Mouse (Mus musculus) spleen, postnatal 14 days (tissue): Measurements from ENCODE around the gene Grin2d.

Experiments used
- DNase-seq, 2 experiments: peaks; one replicate each; pipeline ENCODE4 v3.0.0; 2021 to 2022; ENCODE audit warnings: low spot score in 2 of 2

The Grin2d gene

GRCm38 (mm10) chr7:45809276-45810075 lies 68.7 kb downstream of the Grin2d start:
- DNase-seq: no peak

GRCm38 (mm10) chr7:45808471-45808870 lies 69.7 kb downstream of the Grin2d start:
- DNase-seq: no peak

GRCm38 (mm10) chr7:45805941-45806340 lies 72.2 kb downstream of the Grin2d start:
- DNase-seq: no peak

- DNase-seq: no peak
Observed at GRCm38 (mm10) chr7:45802551-45802950, 75.6 kb downstream of the Grin2d start.

GRCm38 (mm10) chr7:45801348-45801747 lies 76.8 kb downstream of the Grin2d start:
- DNase-seq: peak; percentile 81 to 89

GRCm38 (mm10) chr7:45800546-45801204 lies 77.5 kb downstream of the Grin2d start:
- peak in 1 of 2 experiments; percentile 25 for DNase-seq

- DNase-seq: no peak
Observed at GRCm38 (mm10) chr7:45800001-45800400, 78.2 kb downstream of the Grin2d start.

GRCm38 (mm10) chr7:45798931-45799330 lies 79.2 kb downstream of the Grin2d start:
- DNase-seq: no peak

GRCm38 (mm10) chr7:45798511-45798836 lies 79.7 kb downstream of the Grin2d start:
- DNase-seq: no peak

GRCm38 (mm10) chr7:45797661-45798510 lies 80.3 kb downstream of the Grin2d start:
- no peak for DNase-seq

- DNase-seq: no peak
Observed at GRCm38 (mm10) chr7:45796950-45797349, 81.2 kb downstream of the Grin2d start.

- DNase-seq: no peak
Observed at GRCm38 (mm10) chr7:45794971-45795370, 83.2 kb downstream of the Grin2d start.

GRCm38 (mm10) chr7:45793969-45794585 lies 84.1 kb downstream of the Grin2d start:
- DNase-seq: no peak

GRCm38 (mm10) chr7:45793240-45793639 lies 84.9 kb downstream of the Grin2d start:
- no peak for DNase-seq

GRCm38 (mm10) chr7:45791756-45792490 lies 86.3 kb downstream of the Grin2d start:
- no peak for DNase-seq

GRCm38 (mm10) chr7:45790721-45791120 lies 87.5 kb downstream of the Grin2d start:
- DNase-seq: no peak

- no peak for DNase-seq
Observed at GRCm38 (mm10) chr7:45787642-45788041, 90.5 kb downstream of the Grin2d start.

- no peak for DNase-seq
Observed at GRCm38 (mm10) chr7:45786661-45787413, 91.3 kb downstream of the Grin2d start.

GRCm38 (mm10) chr7:45786136-45786578 lies 92.0 kb downstream of the Grin2d start:
- no peak for DNase-seq

GRCm38 (mm10) chr7:45785388-45786135 lies 92.6 kb downstream of the Grin2d start:
- no peak for DNase-seq
